Mouse (Mus musculus): ENCODE results near the gene Mrpl21. TPM values are rescaled to one million over a fixed set of nuclear protein-coding genes. Genes with fewer than 3 reads are reported as not detected.

Mrpl21 gene
- total and polyA plus RNA-seq, 3 experiments, result 145 to 159 TPM; not detected in 1

DNA sequence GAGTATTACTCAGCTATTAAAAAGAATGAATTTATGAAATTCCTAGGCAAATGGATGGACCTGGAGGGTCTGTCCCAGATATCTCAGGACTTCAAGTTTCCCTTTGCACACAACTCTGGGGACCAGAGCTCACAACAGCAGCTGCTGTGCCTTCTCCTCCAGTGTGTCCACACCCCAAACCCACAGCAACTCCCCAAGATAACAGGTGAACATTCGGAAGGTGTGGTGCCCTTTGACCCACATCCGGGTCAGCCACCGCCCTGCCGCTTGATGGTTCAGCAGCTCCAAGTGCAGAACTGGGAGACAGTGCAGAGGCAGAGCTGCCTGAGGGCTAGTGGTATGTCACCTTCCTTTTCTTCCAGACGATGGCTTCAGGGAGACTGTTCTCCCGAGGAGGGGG is 12.5 kb downstream of the Mrpl21 start:
- no peaks in the 10 kb centered on the region for H3K9me3 ChIP-seq (replicated peaks; ENCODE audit: insufficient read depth, low read length)
- no peaks in the 10 kb centered on the region for H3K4me1 ChIP-seq (ENCODE audit: control insufficient read depth in 1 of 2, insufficient read depth in 2 of 2, low read length in 2 of 2)
- no peak overlapping the region for H3K9ac ChIP-seq (ENCODE audit: control insufficient read depth, low read depth, low read length, poor library complexity, severe bottlenecking)
- no peak for DNase-seq (ENCODE audit: low read depth, low spot score)
- no peaks in the 10 kb centered on the region for H3K79me2 ChIP-seq (ENCODE audit: control insufficient read depth, insufficient read depth, low read length, poor library complexity)
- no peaks in the 10 kb centered on the region for H3K27me3 ChIP-seq (ENCODE audit: control insufficient read depth in 1 of 2, insufficient read depth in 2 of 2, low read length in 2 of 2)
- H3K4me3 ChIP-seq (ENCODE audit: control insufficient read depth in 1 of 2, insufficient read depth in 1 of 2, low read depth in 2 of 2, low read length in 2 of 2), result no peak overlapping the region
- no peak overlapping the region for H3K27ac ChIP-seq (ENCODE audit: control insufficient read depth, low read depth, low read length)
- H3K36me3 ChIP-seq (ENCODE audit: control insufficient read depth in 1 of 2, insufficient read depth in 2 of 2, low read length in 2 of 2), result peaks cover 0 to 1% of the 10 kb centered on the region in 2 experiments; a peak in 1 of 4 replicates
- TF ChIP-seq POLR2AphosphoS2 (IDR thresholded peaks at IDR 0.05; ENCODE audit: low read length) (no peak), POLR2A (IDR thresholded peaks at IDR 0.05; ENCODE audit: control insufficient read depth in 1 of 2, insufficient read depth in 1 of 2, low read depth in 1 of 2, low read length in 2 of 2, poor library complexity in 1 of 2) (no peak), ZKSCAN1 (IDR thresholded peaks at IDR 0.05; ENCODE audit: low read depth, low read length) (no peak), USF1 (IDR thresholded peaks at IDR 0.05; ENCODE audit: low read depth, low read length) (no peak), E2F4 (IDR thresholded peaks at IDR 0.05; ENCODE audit: borderline replicate concordance, low read depth, low read length) (no peak), USF2 (IDR thresholded peaks at IDR 0.05; ENCODE audit: borderline replicate concordance in 1 of 2, insufficient read depth in 1 of 2, low read depth in 1 of 2, low read length in 2 of 2) (no peak), UBTF (IDR thresholded peaks at IDR 0.05; ENCODE audit: borderline replicate concordance, insufficient read depth, low read depth, low read length) (no peak), TBP (IDR thresholded peaks at IDR 0.05; ENCODE audit: low read depth, low read length) (no peak), EP300 (IDR thresholded peaks at IDR 0.05; ENCODE audit: low read depth in 1 of 2, low read length in 2 of 2) (no peak), CHD2 (IDR thresholded peaks at IDR 0.05; ENCODE audit: low read length) (no peak), MAX (IDR thresholded peaks at IDR 0.05; ENCODE audit: low read length) (no peak), HCFC1 (IDR thresholded peaks at IDR 0.05; ENCODE audit: low read depth, low read length) (no peak), ZNF384 (IDR thresholded peaks at IDR 0.05; ENCODE audit: low read depth, low read length) (no peak), JUND (IDR thresholded peaks at IDR 0.05; ENCODE audit: low read depth, low read length) (no peak), BHLHE40 (IDR thresholded peaks at IDR 0.05; ENCODE audit: borderline replicate concordance, low read depth, low read length) (no peak), ZMIZ1 (IDR thresholded peaks at IDR 0.05; ENCODE audit: low read depth, low read length) (no peak), MAZ (IDR thresholded peaks at IDR 0.05; ENCODE audit: low read depth, low read length) (no peak)

DNA sequence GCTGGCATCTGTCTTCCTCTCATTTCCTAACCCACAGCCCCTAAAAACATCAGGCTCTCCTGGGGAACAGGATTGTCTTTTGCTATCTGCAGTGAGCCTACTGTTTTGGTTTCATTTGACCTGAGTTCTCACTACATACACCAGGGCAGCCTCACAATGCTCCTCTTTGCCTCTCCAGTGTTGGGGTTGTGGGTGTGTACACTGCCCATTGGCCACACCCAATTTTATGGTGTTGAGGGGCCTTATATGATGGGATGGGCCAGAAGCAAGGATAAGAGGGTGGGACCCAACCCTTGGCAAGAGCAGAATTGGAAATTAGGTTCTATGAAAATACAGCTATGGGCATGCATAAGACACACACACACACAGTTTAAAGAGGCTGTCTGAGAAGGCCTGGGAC is 14.3 kb downstream of the Mrpl21 start:
- no peaks in the 10 kb centered on the region for H3K9me3 ChIP-seq (replicated peaks; ENCODE audit: insufficient read depth, low read length)
- no peak overlapping the region for H3K27ac ChIP-seq (ENCODE audit: control insufficient read depth, low read depth, low read length)
- H3K9ac ChIP-seq (ENCODE audit: control insufficient read depth, low read depth, low read length, poor library complexity, severe bottlenecking), result no peak overlapping the region
- no peak for DNase-seq (ENCODE audit: low read depth, low spot score)
- H3K4me3 ChIP-seq (ENCODE audit: control insufficient read depth in 1 of 2, insufficient read depth in 1 of 2, low read depth in 2 of 2, low read length in 2 of 2), result no peak overlapping the region
- H3K4me1 ChIP-seq (ENCODE audit: control insufficient read depth in 1 of 2, insufficient read depth in 2 of 2, low read length in 2 of 2), result no peaks in the 10 kb centered on the region
- H3K36me3 ChIP-seq (ENCODE audit: control insufficient read depth in 1 of 2, insufficient read depth in 2 of 2, low read length in 2 of 2), result no peaks in the 10 kb centered on the region
- TF ChIP-seq GATA1 (IDR thresholded peaks at IDR 0.05; ENCODE audit: low read depth, low read length) (no peak), NELFE (IDR thresholded peaks at IDR 0.05; ENCODE audit: low read depth, low read length) (no peak), ELF1 (IDR thresholded peaks at IDR 0.05; ENCODE audit: low read depth, low read length) (no peak)
- H3K79me2 ChIP-seq (ENCODE audit: control insufficient read depth, insufficient read depth, low read length, poor library complexity), result no peaks in the 10 kb centered on the region
- H3K27me3 ChIP-seq (ENCODE audit: control insufficient read depth in 1 of 2, insufficient read depth in 2 of 2, low read length in 2 of 2), result no peaks in the 10 kb centered on the region
